Mouse (Mus musculus) E14TG2a.4 (cell line): Measurements from ENCODE around the gene 1500009C09Rik.

Source experiments
- CTCF ChIP-seq: conservative IDR thresholded peaks from 2 replicates; pipeline ENCODE4 v1.5.1; 2014; ENCODE audit warnings: low read length
- NANOG ChIP-seq: IDR thresholded peaks from 2 replicates; pipeline ENCODE4 v1.6.1; 2014; ENCODE audit warnings: borderline replicate concordance, low read length, mixed read lengths
- POU5F1 ChIP-seq: IDR thresholded peaks from 2 replicates; pipeline ENCODE4 v1.6.1; 2014; ENCODE audit warnings: low read length, borderline replicate concordance

- TF ChIP-seq CTCF (no peak), POU5F1 (no peak), NANOG (no peak)
Observed at GRCm38 (mm10) chr15:82229542-82230045, 22.6 kb upstream of the 1500009C09Rik start.
